ENCODE assay signal across 8 mouse cellular contexts in genomic region chr14:101294693-101295092, GRCm38 (mm10).
A peak's percentile ranks its signal among the peaks of the same experiment; 100 is the strongest.
DNase-seq lines count a peak whose midpoint lies in the region; ATAC-seq and TF ChIP-seq lines count a peak whose summit lies in the region.

No protein-coding gene starts in this region.

- no peak overlapping the region for H3K27ac ChIP-seq in heart, embryonic 12.5 days (ENCODE audit: poor library complexity, severe bottlenecking)
- H3K27ac ChIP-seq in ES-E14 (ENCODE audit: insufficient read depth, low read depth, low read length, poor library complexity, severe bottlenecking) = no peak overlapping the region
- H3K27ac ChIP-seq in hindbrain, embryonic 13.5 days = no peak overlapping the region
- no peak overlapping the region for H3K27ac ChIP-seq in limb, embryonic 11.5 days (replicated peaks; ENCODE audit: low read depth, low read length)
- H3K27ac ChIP-seq in stomach, postnatal 0 days (replicated peaks) = no peak overlapping the region

- no peak overlapping the region for H3K4me3 ChIP-seq in heart, embryonic 12.5 days
- H3K4me3 ChIP-seq in ES-E14 (ENCODE audit: insufficient read depth in 1 of 2, low read depth in 1 of 2, low read length in 2 of 2, poor library complexity in 1 of 2, severe bottlenecking in 1 of 2) = no peak overlapping the region
- no peak overlapping the region for H3K4me3 ChIP-seq in hindbrain, embryonic 13.5 days
- no peak overlapping the region for H3K4me3 ChIP-seq in limb, embryonic 11.5 days (ENCODE audit: low read depth, low read length)
- H3K4me3 ChIP-seq in stomach, postnatal 0 days (ENCODE audit: low read depth, low read length) = no peak overlapping the region

- no peak overlapping the region for H3K9ac ChIP-seq in heart, embryonic 12.5 days
- no peak overlapping the region for H3K9ac ChIP-seq in ES-E14 (ENCODE audit: insufficient read depth, low read depth, low read length, poor library complexity, severe bottlenecking)
- no peak overlapping the region for H3K9ac ChIP-seq in hindbrain, embryonic 13.5 days
- H3K9ac ChIP-seq in limb, embryonic 11.5 days (ENCODE audit: low read length) = no peak overlapping the region
- no peak overlapping the region for H3K9ac ChIP-seq in stomach, postnatal 0 days (ENCODE audit: low read length)

- no peak overlapping the region for H3K4me2 ChIP-seq in heart, embryonic 12.5 days
- H3K4me2 ChIP-seq in hindbrain, embryonic 13.5 days = no peak overlapping the region
- H3K4me2 ChIP-seq in limb, embryonic 11.5 days (ENCODE audit: low read depth, severe bottlenecking) = no peak overlapping the region
- H3K4me2 ChIP-seq in stomach, postnatal 0 days (replicated peaks; ENCODE audit: low read depth) = no peak overlapping the region

- DNase-seq in heart, adult 8-10 months (ENCODE audit: low spot score) = peak; percentile 35
- peak; percentile 33 for DNase-seq in ES-E14 (ENCODE audit: low read depth, low spot score)
- peak; percentile 46 for DNase-seq in limb, embryonic 11.5 days (ENCODE audit: low spot score)
- DNase-seq in stomach, postnatal 0 days (ENCODE audit: low spot score) = no peak
- DNase-seq in thymus, postnatal 25 days = no peak

- 28% methylated on average over 7 of the region's 7 CpGs for WGBS in heart, embryonic 12.5 days
- 33% methylated on average over 7 of the region's 7 CpGs for WGBS in hindbrain, embryonic 13.5 days
- WGBS in limb, embryonic 11.5 days = 26% methylated on average over 7 of the region's 7 CpGs
- 31% methylated on average over 7 of the region's 7 CpGs for WGBS in stomach, postnatal 0 days

- in situ Hi-C loops in ES-E14 (cut with MboI; ENCODE audit: low sequenced_read_pairs in 2 of 2, unreplicated experiment in 2 of 2) = no loop called here

- TF ChIP-seq EP300 in stomach, postnatal 0 days (optimal IDR thresholded peaks at IDR 0.05) = no peak

- no peaks in the 10 kb centered on the region for H3K4me1 ChIP-seq in heart, embryonic 12.5 days (replicated peaks)
- H3K4me1 ChIP-seq in ES-E14 (ENCODE audit: control insufficient read depth in 2 of 2, insufficient read depth in 2 of 2, low read length in 2 of 2, poor library complexity in 1 of 2) = no peaks in the 10 kb centered on the region
- no peaks in the 10 kb centered on the region for H3K4me1 ChIP-seq in hindbrain, embryonic 13.5 days (replicated peaks)
- no peaks in the 10 kb centered on the region for H3K4me1 ChIP-seq in limb, embryonic 11.5 days (ENCODE audit: control insufficient read depth, insufficient read depth, low read length)
- H3K4me1 ChIP-seq in stomach, postnatal 0 days (replicated peaks; ENCODE audit: control insufficient read depth, insufficient read depth) = no peaks in the 10 kb centered on the region

- ATAC-seq in heart, embryonic 12.5 days (ENCODE audit: insufficient number of reproducible peaks, low FRiP score) = no peak
- ATAC-seq in common myeloid progenitor, adult 5-6 weeks (replicated peaks; ENCODE audit: low read depth, poor library complexity, severe bottlenecking) = peak; percentile 93
- ATAC-seq in hindbrain, embryonic 13.5 days (ENCODE audit: low FRiP score) = peak; percentile 24; the same call in 1 of the 2 replicates
- ATAC-seq in limb, embryonic 11.5 days (ENCODE audit: insufficient number of reproducible peaks, low FRiP score, low TSS enrichment, low read depth) = no peak
- ATAC-seq in stomach, postnatal 0 days (ENCODE audit: low FRiP score, low TSS enrichment) = no peak

- no peaks in the 10 kb centered on the region for H3K36me3 ChIP-seq in heart, embryonic 12.5 days
- H3K36me3 ChIP-seq in ES-E14 (ENCODE audit: control insufficient read depth, insufficient read depth, low read length, poor library complexity, severe bottlenecking) = no peaks in the 10 kb centered on the region
- H3K36me3 ChIP-seq in hindbrain, embryonic 13.5 days = no peaks in the 10 kb centered on the region
- no peaks in the 10 kb centered on the region for H3K36me3 ChIP-seq in limb, embryonic 11.5 days (ENCODE audit: control insufficient read depth, insufficient read depth, low read length)
- no peaks in the 10 kb centered on the region for H3K36me3 ChIP-seq in stomach, postnatal 0 days (ENCODE audit: control insufficient read depth, insufficient read depth, low read length)

- H3K27me3 ChIP-seq in heart, embryonic 12.5 days (replicated peaks) = no peaks in the 10 kb centered on the region
- H3K27me3 ChIP-seq in hindbrain, embryonic 13.5 days = no peaks in the 10 kb centered on the region
- H3K27me3 ChIP-seq in limb, embryonic 11.5 days (ENCODE audit: control insufficient read depth, insufficient read depth, low read length) = no peaks in the 10 kb centered on the region
- no peaks in the 10 kb centered on the region for H3K27me3 ChIP-seq in stomach, postnatal 0 days (ENCODE audit: control insufficient read depth, insufficient read depth, low read length)

- TF ChIP-seq CTCF in stomach, postnatal 0 days (IDR thresholded peaks at IDR 0.05; ENCODE audit: low read depth) = peak; percentile 75

- H3K9me3 ChIP-seq in heart, embryonic 12.5 days (replicated peaks) = no peaks in the 10 kb centered on the region
- no peaks in the 10 kb centered on the region for H3K9me3 ChIP-seq in ES-E14 (ENCODE audit: control insufficient read depth, insufficient read depth, low read depth, low read length)
- H3K9me3 ChIP-seq in hindbrain, embryonic 13.5 days = no peaks in the 10 kb centered on the region
- H3K9me3 ChIP-seq in limb, embryonic 11.5 days (ENCODE audit: control insufficient read depth, low read length) = no peaks in the 10 kb centered on the region
- H3K9me3 ChIP-seq in stomach, postnatal 0 days (ENCODE audit: control insufficient read depth, low read length) = no peaks in the 10 kb centered on the region

TF ChIP-seq in ES-E14, 5 proteins besides CTCF, POLR2A, EP300 and RAD21:
- TF ChIP-seq ZC3H11A (IDR thresholded peaks at IDR 0.05; ENCODE audit: borderline replicate concordance, low read depth, low read length) = no peak
- TF ChIP-seq ZNF384 (IDR thresholded peaks at IDR 0.05; ENCODE audit: low read depth, low read length) = no peak
- no peak for TF ChIP-seq MAFK (IDR thresholded peaks at IDR 0.05; ENCODE audit: insufficient read depth, low read depth, low read length)
- no peak for TF ChIP-seq HCFC1 (IDR thresholded peaks at IDR 0.05; ENCODE audit: borderline replicate concordance, insufficient read depth, low read length)
- TF ChIP-seq CHD2 (IDR thresholded peaks at IDR 0.05; ENCODE audit: low read depth, low read length) = no peak

Comparison
In these comparisons a context has a peak if more than half of its experiments do, and no peak if none do; other contexts are left out.
1. DNase-seq: peak in heart, adult 8-10 months (single experiment), ES-E14 (single experiment) and limb, embryonic 11.5 days (single experiment); none in stomach, postnatal 0 days (single experiment) and thymus, postnatal 25 days (single experiment).
2. ATAC-seq: peak in common myeloid progenitor, adult 5-6 weeks (single experiment) and hindbrain, embryonic 13.5 days (single experiment); none in heart, embryonic 12.5 days (single experiment), limb, embryonic 11.5 days (single experiment) and stomach, postnatal 0 days (single experiment).